Mouse (Mus musculus): ENCODE measurements around the gene Arhgap31.

Gene Arhgap31

DNA sequence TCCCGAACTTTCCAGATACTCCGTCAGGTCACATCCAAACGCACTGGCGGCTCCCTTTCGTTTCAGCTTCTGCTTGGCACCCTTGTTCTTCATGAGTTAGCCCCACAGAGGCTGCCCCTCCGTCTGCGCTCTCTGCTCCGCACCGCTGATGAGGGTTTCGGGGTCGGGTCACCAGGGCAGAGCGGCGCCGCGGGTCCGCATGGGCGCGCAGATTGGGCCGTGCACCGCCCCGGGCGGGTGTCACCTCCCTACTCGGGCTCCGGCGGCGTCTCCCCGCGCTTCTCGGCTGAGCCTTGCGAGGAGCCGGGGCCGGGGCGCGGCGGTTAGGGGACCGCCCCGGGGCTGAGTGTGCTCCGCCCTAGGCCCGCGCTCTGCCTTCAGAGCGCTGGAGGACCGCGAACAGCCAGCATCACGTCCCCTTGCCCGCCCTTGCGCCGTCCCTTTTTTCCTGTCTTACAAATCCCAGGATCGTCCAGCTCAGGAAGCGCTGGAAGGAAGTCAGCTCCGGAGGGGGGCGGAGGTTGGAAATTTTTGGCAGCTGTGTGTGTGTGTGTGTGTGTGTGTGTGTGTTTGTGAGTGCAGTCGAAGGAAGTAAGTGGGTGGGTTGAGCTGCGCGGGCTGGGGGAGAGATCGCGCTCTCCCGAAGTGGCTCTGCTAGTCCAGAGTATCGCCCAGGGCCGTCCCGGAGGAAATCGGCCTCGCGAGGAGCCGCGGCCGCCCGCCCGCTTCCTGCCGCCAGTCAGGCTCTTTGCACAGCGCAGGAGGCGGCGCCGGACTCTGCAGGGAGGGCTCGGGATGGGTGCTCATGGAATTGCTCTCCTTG, at the start of gene Arhgap31:
Arhgap31 (minus strand) TSS at position 694 of the 823 bp plus-strand sequence.
- DNase-seq = peak; percentile 59 to 66

GRCm38 (mm10) chr16:38762401-38762800, 49.3 kb upstream of the Arhgap31 start:
- DNase-seq = no peak

DNA sequence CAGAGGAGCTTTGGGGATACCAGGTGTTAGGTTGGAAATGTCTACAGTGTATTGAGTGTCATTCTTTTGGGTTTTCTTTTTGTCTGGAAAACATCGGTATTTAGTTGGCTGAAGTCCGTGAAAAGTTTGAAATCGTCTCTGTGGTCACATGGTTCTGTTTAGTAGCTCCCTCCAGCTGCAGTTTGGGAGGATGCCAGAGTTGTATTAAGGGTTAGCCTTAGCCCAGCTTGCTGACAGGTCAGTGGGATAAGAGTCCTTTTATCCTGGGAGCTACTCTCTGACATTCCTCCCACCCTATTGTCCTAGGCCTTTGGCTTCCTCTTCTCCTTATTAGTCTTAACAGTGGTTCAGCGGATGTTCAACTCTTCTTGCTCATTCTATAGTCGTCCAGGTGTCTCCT, 48.9 kb upstream of the Arhgap31 start:
- DNase-seq = no peak

- DNase-seq = no peak
Observed at GRCm38 (mm10) chr16:38760834-38761375, 47.8 kb upstream of the Arhgap31 start.

DNA sequence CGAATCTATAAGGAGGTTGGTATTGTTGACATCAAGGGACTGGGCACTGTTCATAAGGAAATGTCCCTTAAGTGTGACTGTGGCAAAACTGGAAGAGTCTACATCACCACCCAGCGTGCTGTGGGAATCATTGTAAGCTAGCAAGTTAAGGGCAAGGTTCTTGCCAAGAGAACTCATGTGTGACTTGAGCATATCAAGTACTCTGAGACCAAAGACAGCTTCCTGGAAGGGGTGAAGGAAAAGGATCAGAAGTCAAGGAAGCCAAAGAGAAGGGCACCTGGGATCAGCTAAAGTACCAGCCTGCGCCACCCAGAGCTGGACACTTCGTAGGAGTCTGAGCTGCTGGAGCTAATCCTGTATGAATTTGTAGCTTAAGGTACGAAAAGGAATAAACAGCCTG, 47.2 kb upstream of the Arhgap31 start:
- no peak for DNase-seq

GRCm38 (mm10) chr16:38758104-38758861, 45.2 kb upstream of the Arhgap31 start:
- no peak for DNase-seq

- no peak for DNase-seq
Observed at GRCm38 (mm10) chr16:38757626-38758025, 44.6 kb upstream of the Arhgap31 start.

GRCm38 (mm10) chr16:38756572-38756971, 43.5 kb upstream of the Arhgap31 start:
- no peak for DNase-seq

DNA sequence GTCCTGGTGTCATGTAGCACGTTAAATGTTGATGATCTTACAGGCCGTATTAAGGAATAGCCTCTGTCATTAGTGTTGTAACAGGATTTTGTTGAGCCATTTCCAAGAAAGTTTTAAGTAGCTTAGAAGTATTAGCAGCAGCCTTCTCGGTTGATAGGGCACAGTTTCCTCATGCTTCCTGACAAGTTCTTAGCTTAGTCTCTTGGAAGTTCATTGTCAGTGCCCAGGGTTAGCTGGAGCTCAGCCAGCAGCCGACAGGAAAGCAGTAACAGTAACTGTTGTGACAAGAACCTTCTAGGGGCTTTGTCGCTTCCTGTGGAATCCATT, 43.1 kb upstream of the Arhgap31 start:
- DNase-seq = no peak

GRCm38 (mm10) chr16:38755452-38756176, 42.5 kb upstream of the Arhgap31 start:
- no peak for DNase-seq

- no peak for DNase-seq
Observed at GRCm38 (mm10) chr16:38753631-38754030, 40.6 kb upstream of the Arhgap31 start.

DNA sequence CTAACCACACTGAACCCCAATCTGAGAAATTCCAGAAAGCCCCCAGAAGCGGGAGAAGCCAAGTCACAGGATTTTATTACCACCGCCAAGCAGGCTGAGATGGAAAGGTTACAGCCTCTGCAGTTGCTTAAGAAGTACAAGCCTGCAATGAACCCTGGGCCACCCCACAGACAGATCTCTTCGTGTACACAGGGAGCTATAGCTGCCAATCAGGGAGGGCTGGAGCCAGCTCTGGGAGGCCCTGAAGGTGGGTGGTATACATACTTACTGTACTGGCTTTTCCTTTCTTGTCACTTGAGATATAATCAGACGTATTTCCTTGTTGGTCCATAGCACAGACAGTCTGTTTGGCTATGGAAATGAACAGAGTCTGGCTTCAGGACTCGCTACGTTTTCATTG, 37.7 kb upstream of the Arhgap31 start:
- DNase-seq = no peak

- DNase-seq = no peak
Observed at GRCm38 (mm10) chr16:38743941-38744673, 31.0 kb upstream of the Arhgap31 start.

- DNase-seq = no peak
Observed at GRCm38 (mm10) chr16:38742659-38743131, 29.6 kb upstream of the Arhgap31 start.

- peak; percentile 35 to 36 for DNase-seq
Observed at GRCm38 (mm10) chr16:38742113-38742658, 29.1 kb upstream of the Arhgap31 start, which contains the start of gene B4galt4. Gene B4galt4, plus strand, starts transcription at chr16:38742264.

GRCm38 (mm10) chr16:38741204-38741903, 28.3 kb upstream of the Arhgap31 start:
- no peak for DNase-seq

DNA sequence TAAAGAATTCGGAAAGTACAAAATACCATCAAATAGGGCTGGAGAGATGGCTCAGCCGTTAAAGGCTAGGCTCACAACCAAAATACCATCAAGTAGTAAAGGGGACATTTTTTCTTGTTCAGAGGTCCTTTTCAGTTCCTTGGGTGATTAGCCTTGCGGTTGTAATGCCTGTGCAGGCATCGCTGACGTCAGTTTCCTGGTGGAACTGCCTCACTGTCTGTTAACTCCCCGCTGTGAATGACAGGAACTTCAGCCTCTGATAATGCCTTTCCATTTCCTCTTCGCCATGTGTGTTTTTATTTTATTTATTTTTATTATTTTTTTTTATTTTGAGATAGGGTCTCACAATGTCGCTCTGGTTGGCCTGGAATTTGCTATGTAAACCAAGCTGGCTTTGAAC, 17.8 kb upstream of the Arhgap31 start:
- no peak for DNase-seq

DNA sequence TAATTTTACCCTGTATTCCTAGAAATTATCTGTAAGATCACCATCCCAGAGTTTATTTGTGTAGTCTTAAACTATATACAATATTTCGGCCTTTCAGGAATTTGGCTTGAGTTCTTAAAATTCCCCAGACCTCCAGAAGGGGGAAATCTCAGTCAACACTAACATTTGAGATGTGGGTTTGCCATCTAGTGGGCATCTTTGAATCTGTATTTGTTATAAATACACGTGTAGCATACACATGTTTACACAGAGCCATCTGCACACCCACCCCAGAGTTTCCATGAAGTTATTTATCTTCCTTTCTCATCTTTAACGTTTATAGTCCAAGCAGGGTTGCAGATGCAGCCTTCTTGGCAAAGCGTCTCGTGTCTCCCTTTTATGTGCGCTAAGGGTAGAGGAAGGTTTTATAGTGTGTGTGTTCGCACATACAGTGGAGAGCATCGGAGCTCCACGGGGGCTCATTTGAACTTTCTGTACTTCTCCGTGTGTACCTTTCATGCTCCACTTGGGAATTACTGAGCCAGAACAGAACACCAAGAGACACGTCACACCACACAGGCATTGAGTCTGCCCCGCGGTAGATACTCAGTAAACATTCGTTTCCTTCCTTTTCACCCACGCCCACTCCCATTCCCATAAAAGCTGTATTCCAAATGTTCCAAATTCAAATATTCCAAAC, 16.7 kb upstream of the Arhgap31 start:
- DNase-seq = no peak

DNA sequence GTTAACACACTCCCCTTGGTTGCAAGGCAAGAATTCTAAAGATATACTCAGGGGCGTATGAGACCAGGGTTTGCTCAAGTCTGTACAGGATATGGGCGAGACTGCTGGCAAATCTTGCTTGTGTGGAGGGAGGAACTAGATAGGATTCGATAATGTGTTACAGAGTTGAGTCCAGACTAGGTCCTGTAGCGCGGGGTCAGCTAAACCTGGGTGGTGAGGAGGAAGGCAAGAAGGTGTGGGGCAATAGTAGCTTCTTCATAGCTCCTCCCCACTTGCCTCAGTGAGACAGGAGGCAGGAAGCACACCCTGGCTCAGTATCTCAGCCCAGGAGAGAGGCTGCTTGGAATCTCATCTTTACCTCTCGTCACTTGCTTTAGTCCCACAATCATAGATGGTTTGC, 16.1 kb upstream of the Arhgap31 start:
- DNase-seq = no peak

DNA sequence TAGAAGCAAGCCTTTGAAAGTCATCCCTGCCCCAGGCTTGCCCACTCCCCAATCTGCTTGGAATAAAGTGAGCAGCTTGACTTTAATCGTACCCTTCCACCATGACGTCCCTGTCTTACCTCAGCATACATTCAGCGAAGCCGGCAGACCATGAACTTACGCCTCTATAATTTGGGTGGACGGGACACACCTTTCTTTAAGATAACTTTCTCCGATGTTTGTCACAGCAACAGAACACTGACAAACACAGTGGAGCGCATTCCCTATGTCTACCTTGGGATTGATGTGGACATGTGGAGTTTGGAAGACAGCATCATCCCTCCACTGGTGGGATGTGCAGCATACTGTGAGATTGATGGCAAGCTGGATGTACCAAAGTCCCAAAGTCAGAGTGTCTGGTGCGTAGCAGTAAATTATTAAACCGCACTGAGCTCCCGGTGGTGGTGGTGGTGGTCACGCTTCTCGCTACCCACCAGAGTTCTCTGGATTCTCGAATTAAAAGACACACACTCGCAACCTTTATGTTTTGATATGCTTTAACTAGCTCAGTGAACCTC, 15.6 kb upstream of the Arhgap31 start:
- DNase-seq = no peak

All from thymus, adult 18-20 months (tissue).